Mouse (Mus musculus) B cell, adult 67 days (primary cell): Measurements from ENCODE around the gene Akr1d1. TPM values are rescaled to one million over a fixed set of nuclear protein-coding genes. Genes with fewer than 3 reads are reported as not detected.

ENCODE experiments used
- total RNA-seq, 2 experiments: library from RNA; stranded (reverse); gene quantifications; 4 replicates each; pipeline ENCODE4 v1.2.4; 2023

Akr1d1 gene
- total RNA-seq, result not detected

DNA sequence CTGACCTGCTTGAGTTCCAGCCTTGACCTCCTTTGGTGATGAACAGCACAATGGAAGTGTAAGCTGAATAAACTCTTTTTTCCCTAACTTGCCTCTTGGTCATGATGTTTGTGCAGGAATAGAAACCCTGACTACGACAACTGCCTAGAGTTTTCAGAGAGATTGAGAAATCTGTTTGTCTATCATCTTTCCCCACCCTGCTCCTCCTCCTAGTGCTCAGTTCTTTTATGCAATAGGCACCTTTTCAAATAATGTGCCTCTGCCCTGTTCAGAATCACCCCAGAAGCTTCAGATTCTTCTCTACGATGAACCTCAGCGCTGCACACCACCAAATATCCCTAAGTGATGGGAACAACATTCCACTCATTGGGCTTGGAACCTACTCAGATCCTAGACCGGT, at the start of gene Akr1d1:
TSS of gene Akr1d1 (plus strand) at position 234 of the 400 bp plus-strand sequence.

Other genes starting within 250 kb of the Akr1d1 start
- gene Dgki, start 230.0 kb upstream of the Akr1d1 start, total RNA-seq, result 1 to 10 TPM in 1 of 2 experiments, under 1 TPM in 1; 0.73 to 1.4 TPM
- gene Creb3l2, start 88.0 kb upstream of the Akr1d1 start, total RNA-seq, result 1 to 10 TPM; 7.2 to 9.6 TPM